Mouse (Mus musculus): ENCODE results near the gene Tbc1d24.

DNA sequence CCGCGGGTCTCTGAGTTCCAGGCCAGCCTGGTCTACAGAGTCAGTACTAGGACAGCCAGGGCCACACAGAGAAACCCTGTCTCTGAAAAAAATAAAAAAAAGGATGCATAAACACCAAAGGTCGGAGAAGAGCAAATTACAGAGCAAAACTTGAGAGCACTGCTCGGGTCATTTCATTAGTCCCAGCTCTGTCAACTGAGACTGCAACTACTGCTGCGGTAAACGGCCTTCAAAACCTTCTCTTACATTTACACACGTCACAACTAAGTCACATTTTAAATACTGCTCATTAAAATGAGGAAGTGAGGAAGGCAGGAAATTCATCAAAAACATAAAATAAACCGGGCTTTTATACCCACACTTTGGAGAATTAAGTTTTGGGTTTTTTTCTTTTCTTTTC, 12.5 kb downstream of the Tbc1d24 start:
- TF ChIP-seq POLR2A (IDR thresholded peaks at IDR 0.05; ENCODE audit: low read depth, low read length) (no peak), CTCF (IDR thresholded peaks at IDR 0.05; ENCODE audit: extremely low read depth, insufficient read length, insufficient replicate concordance, low read depth, low read length) (no peak)
